Comparison of ENCODE assay signal across 8 mouse cellular contexts in genomic region chr7:35836851-35837250, GRCm38 (mm10). TPM values are rescaled to one million over a fixed set of nuclear protein-coding genes. Genes with fewer than 3 reads are reported as not detected.
A peak's percentile ranks its signal among the peaks of the same experiment; 100 is the strongest.
DNase-seq lines count a peak whose midpoint lies in the region; ATAC-seq and TF ChIP-seq lines count a peak whose summit lies in the region.

No protein-coding gene starts in this region.

- no peak overlapping the region for H3K4me3 ChIP-seq in hindbrain, embryonic 16.5 days (ENCODE audit: low read length)
- H3K4me3 ChIP-seq in hindbrain, embryonic 12.5 days: no peak overlapping the region
- no peak overlapping the region for H3K4me3 ChIP-seq in cerebellum, adult 2 months (replicated peaks; ENCODE audit: insufficient read depth, low read depth, low read length)

- H3K4me2 ChIP-seq in hindbrain, embryonic 16.5 days (ENCODE audit: low read length): no peak overlapping the region
- no peak overlapping the region for H3K4me2 ChIP-seq in hindbrain, embryonic 12.5 days (replicated peaks)

- H3K36me3 ChIP-seq in hindbrain, embryonic 16.5 days (ENCODE audit: control insufficient read depth, insufficient read depth, low read length): no peaks in the 10 kb centered on the region
- no peaks in the 10 kb centered on the region for H3K36me3 ChIP-seq in hindbrain, embryonic 12.5 days

- DNase-seq in frontal cortex, postnatal 10 days (ENCODE audit: low spot score in 2 of 2): peak; percentile 24 to 35
- DNase-seq in heart, postnatal 10 days: peak; percentile 49 to 59
- peak; percentile 12 to 27 for DNase-seq in left cerebral cortex, postnatal 36 days (ENCODE audit: low spot score in 2 of 2)
- DNase-seq in right cerebral cortex, postnatal 36 days (ENCODE audit: low spot score in 2 of 2): peak; percentile 4 to 18
- no peak for DNase-seq in cerebellum, adult 2 months
- DNase-seq in adrenal gland, postnatal 4 days (ENCODE audit: low spot score in 2 of 2): no peak

- H3K9me3 ChIP-seq in hindbrain, embryonic 16.5 days (ENCODE audit: control insufficient read depth, low read length): no peaks in the 10 kb centered on the region
- H3K9me3 ChIP-seq in hindbrain, embryonic 12.5 days (replicated peaks): no peaks in the 10 kb centered on the region

- H3K27ac ChIP-seq in hindbrain, embryonic 16.5 days (ENCODE audit: low read depth, low read length): no peak overlapping the region
- no peak overlapping the region for H3K27ac ChIP-seq in hindbrain, embryonic 12.5 days
- no peak overlapping the region for H3K27ac ChIP-seq in cerebellum, adult 2 months (ENCODE audit: insufficient read depth, low read length)

- WGBS in hindbrain, embryonic 16.5 days: 60% methylated on average over 19 of the region's 19 CpGs
- WGBS in hindbrain, embryonic 12.5 days: 82% methylated on average over 19 of the region's 19 CpGs
- whole genome bisulfite sequencing in cerebellum, adult 2 months: 19% methylated on average over 19 of the region's 19 CpGs

- TF ChIP-seq POLR2A in cerebellum, adult 2 months (IDR thresholded peaks at IDR 0.05; ENCODE audit: borderline replicate concordance, insufficient read depth, low read length): no peak

- ATAC-seq in hindbrain, embryonic 16.5 days: peak; percentile 56; the same call in 1 of the 2 replicates
- no peak for ATAC-seq in hindbrain, embryonic 12.5 days (ENCODE audit: low FRiP score)

- no peak overlapping the region for H3K9ac ChIP-seq in hindbrain, embryonic 16.5 days (ENCODE audit: low read depth, low read length)
- H3K9ac ChIP-seq in hindbrain, embryonic 12.5 days: no peak overlapping the region

- H3K4me1 ChIP-seq in hindbrain, embryonic 16.5 days (ENCODE audit: control insufficient read depth, insufficient read depth, low read depth, low read length): peaks cover 6% of the 10 kb centered on the region
- H3K4me1 ChIP-seq in hindbrain, embryonic 12.5 days: no peaks in the 10 kb centered on the region
- no peaks in the 10 kb centered on the region for H3K4me1 ChIP-seq in cerebellum, adult 2 months (ENCODE audit: control insufficient read depth, insufficient read depth, low read length)

- intact Hi-C loops in heart, postnatal 10 days (cut with DNase I): no loop called here
- intact Hi-C loops in left cerebral cortex, postnatal 36 days (cut with DNase I): no loop called here

- H3K27me3 ChIP-seq in hindbrain, embryonic 16.5 days (replicated peaks; ENCODE audit: control insufficient read depth, insufficient read depth, low read length): no peaks in the 10 kb centered on the region
- H3K27me3 ChIP-seq in hindbrain, embryonic 12.5 days: no peaks in the 10 kb centered on the region
- no peaks in the 10 kb centered on the region for H3K27me3 ChIP-seq in cerebellum, adult 2 months (ENCODE audit: control insufficient read depth, insufficient read depth, low read length)

- TF ChIP-seq CTCF in cerebellum, adult 2 months (IDR thresholded peaks at IDR 0.05; ENCODE audit: borderline replicate concordance, insufficient read depth, low read depth, low read length): no peak

RNA-seq across cellular contexts. Expression of gene Zfp507, which starts 34.0 kb away (rescaled TPM):
- polyA plus RNA-seq in hindbrain, embryonic 16.5 days (2015; fragmentation: Nextera tagmentation; extraction: Ambion mirVana): 11.8 and 12.0 TPM in 2 replicates
- polyA plus RNA-seq in hindbrain, embryonic 12.5 days (2016; fragmentation: Nextera tagmentation; extraction: Ambion mirVana): 26.0 and 29.1 TPM in 2 replicates
- total RNA-seq in heart, postnatal 10 days (2021): 10 to 100 TPM; 19.4 to 21.5 TPM
- total RNA-seq in left cerebral cortex, postnatal 36 days (2021): 10 to 100 TPM; 29.4 to 33.2 TPM
- polyA plus RNA-seq in cerebellum, adult 2 months (2012; rRNA removed): 13.9 and 14.6 TPM in 2 replicates
- 10 to 100 TPM; 39.2 to 39.5 TPM for total RNA-seq in adrenal gland, postnatal 4 days (2021)

Comparison
In these comparisons a context has a peak if more than half of its experiments do, and no peak if none do; other contexts are left out.
1. DNase-seq: peak in frontal cortex, postnatal 10 days (2 of 2), heart, postnatal 10 days (2 of 2), left cerebral cortex, postnatal 36 days (2 of 2) and right cerebral cortex, postnatal 36 days (2 of 2); none in cerebellum, adult 2 months (0 of 2) and adrenal gland, postnatal 4 days (0 of 2).